Mouse (Mus musculus): ENCODE results near the gene Ttc19.

- no peak for TF ChIP-seq CTCF (IDR thresholded peaks at IDR 0.05; ENCODE audit: borderline replicate concordance, control insufficient read depth, extremely low read depth, insufficient read depth, low read length, poor library complexity)
- no peak for TF ChIP-seq POLR2A (IDR thresholded peaks at IDR 0.05; ENCODE audit: control insufficient read depth, extremely low read depth, insufficient read depth, low read length, poor library complexity)
Observed at GRCm38 (mm10) chr11:62253380-62253779, 27.9 kb upstream of the Ttc19 start.
